Mouse (Mus musculus) urinary bladder, postnatal 25 days (tissue): ENCODE measurements around the gene D430041D05Rik.

Source experiments
- DNase-seq: peaks from one replicate; pipeline ENCODE4 v3.0.0; 2022; ENCODE audit warnings: low spot score

The D430041D05Rik gene

GRCm38 (mm10) chr2:104337619-104338018, 73.2 kb downstream of the D430041D05Rik start:
- DNase-seq, result no peak

GRCm38 (mm10) chr2:104335824-104336223, 75.0 kb downstream of the D430041D05Rik start:
- no peak for DNase-seq

GRCm38 (mm10) chr2:104333952-104334351, 76.9 kb downstream of the D430041D05Rik start:
- no peak for DNase-seq

- no peak for DNase-seq
These were observed 78.1 kb downstream of the D430041D05Rik start for GRCm38 (mm10) chr2:104332707-104333106.

GRCm38 (mm10) chr2:104331261-104331660, 79.6 kb downstream of the D430041D05Rik start:
- DNase-seq, result no peak

- DNase-seq, result no peak
These were observed 83.6 kb downstream of the D430041D05Rik start for GRCm38 (mm10) chr2:104327116-104327794.

GRCm38 (mm10) chr2:104323773-104324172, 87.0 kb downstream of the D430041D05Rik start:
- DNase-seq, result no peak

GRCm38 (mm10) chr2:104323351-104323750, 87.5 kb downstream of the D430041D05Rik start:
- no peak for DNase-seq

- DNase-seq, result no peak
These were observed 90.7 kb downstream of the D430041D05Rik start for GRCm38 (mm10) chr2:104320061-104320624.

GRCm38 (mm10) chr2:104319443-104319842, 91.4 kb downstream of the D430041D05Rik start:
- DNase-seq, result no peak

- no peak for DNase-seq
These were observed 91.9 kb downstream of the D430041D05Rik start for GRCm38 (mm10) chr2:104318881-104319280.

GRCm38 (mm10) chr2:104318259-104318658, 92.6 kb downstream of the D430041D05Rik start:
- DNase-seq, result no peak

GRCm38 (mm10) chr2:104317631-104318030, 93.2 kb downstream of the D430041D05Rik start:
- DNase-seq, result no peak

GRCm38 (mm10) chr2:104316483-104316882, 94.3 kb downstream of the D430041D05Rik start:
- no peak for DNase-seq

GRCm38 (mm10) chr2:104313246-104313645, 97.6 kb downstream of the D430041D05Rik start:
- DNase-seq, result no peak

- DNase-seq, result no peak
These were observed 103.7 kb downstream of the D430041D05Rik start for GRCm38 (mm10) chr2:104307102-104307501.

- DNase-seq, result no peak
These were observed 105.1 kb downstream of the D430041D05Rik start for GRCm38 (mm10) chr2:104305722-104306121.

- no peak for DNase-seq
These were observed 110.9 kb downstream of the D430041D05Rik start for GRCm38 (mm10) chr2:104299912-104300311.

GRCm38 (mm10) chr2:104299160-104299559, 111.7 kb downstream of the D430041D05Rik start:
- peak; percentile 51 for DNase-seq

GRCm38 (mm10) chr2:104286821-104287220, 124.0 kb downstream of the D430041D05Rik start:
- no peak for DNase-seq

GRCm38 (mm10) chr2:104283401-104283955, 127.3 kb downstream of the D430041D05Rik start:
- no peak for DNase-seq

GRCm38 (mm10) chr2:104282835-104283234, 128.0 kb downstream of the D430041D05Rik start:
- no peak for DNase-seq

- no peak for DNase-seq
These were observed 143.8 kb downstream of the D430041D05Rik start for GRCm38 (mm10) chr2:104267049-104267448.

- no peak for DNase-seq
These were observed 149.1 kb downstream of the D430041D05Rik start for GRCm38 (mm10) chr2:104261741-104262067.
